Mouse (Mus musculus) right cerebral cortex, postnatal 4 days (tissue): Measurements from ENCODE around the gene Dynlt1b.
"Not testable (repeated sequence)": the region's sequence is repeated elsewhere in the genome, so short reads cannot be mapped to it uniquely, and the experiment has no call there.

Experiments used
- DNase-seq: peaks from one replicate; pipeline ENCODE4 v3.0.0-alpha.2; 2022

Gene Dynlt1b

DNA sequence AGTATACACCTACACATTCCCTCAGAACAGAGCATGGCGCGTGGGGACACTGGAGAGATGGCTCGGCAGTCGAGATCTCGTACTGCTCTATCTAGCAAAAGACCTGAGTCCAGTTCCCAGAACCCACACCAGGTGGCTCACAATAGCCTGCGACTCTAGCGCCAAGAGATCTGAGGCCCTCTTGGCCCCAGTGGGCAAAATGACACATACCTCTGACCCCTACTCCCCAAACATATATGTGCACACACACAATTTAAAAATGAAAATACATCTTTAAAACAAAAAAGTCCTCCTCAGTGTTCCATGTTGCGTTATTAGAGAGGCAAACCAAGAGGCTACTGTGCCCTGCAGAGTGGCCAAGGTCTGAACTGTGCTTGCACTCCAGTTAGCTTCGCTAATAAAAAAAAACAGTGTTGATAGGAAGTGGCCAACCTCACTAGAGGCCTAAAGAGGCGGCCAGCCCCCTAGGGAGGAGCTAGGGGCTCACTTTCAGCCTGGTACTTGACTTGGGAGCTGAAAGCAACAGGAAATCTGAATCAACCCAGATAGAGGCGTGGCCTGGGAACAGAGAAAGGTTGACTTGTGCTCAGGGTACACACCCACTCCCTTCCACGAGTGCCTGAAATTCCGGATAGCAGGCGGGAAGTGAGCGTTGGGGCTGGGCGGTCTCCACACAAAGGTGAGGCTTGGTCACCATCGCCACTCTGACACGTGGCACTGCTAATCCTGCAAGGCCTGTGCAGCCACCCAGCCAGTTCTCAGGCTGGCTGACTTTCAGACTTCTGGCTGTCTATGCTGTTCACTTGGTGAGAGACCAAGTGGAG, 37.9 kb downstream of the Dynlt1b start:
- DNase-seq, result not testable (repeated sequence)

DNA sequence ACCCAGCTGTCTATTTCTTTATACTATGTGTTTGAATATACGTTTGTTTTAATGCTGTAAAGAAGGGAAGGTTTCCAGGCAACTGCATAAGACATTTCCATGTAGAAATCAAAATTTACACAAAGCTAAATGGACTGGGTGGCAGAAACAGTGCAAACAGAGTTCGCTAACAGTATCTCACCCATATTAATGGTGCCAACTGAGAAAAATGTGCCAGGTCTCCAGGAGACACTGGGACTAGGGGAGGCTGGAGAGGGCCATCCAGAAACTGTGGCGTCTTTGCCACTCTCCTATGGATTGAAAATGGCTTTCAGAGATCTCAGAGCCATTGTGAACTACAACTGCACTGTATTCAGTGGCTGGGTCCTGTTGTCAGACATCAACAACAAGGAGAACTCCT, 40.1 kb downstream of the Dynlt1b start:
- DNase-seq, result not testable (repeated sequence)

DNA sequence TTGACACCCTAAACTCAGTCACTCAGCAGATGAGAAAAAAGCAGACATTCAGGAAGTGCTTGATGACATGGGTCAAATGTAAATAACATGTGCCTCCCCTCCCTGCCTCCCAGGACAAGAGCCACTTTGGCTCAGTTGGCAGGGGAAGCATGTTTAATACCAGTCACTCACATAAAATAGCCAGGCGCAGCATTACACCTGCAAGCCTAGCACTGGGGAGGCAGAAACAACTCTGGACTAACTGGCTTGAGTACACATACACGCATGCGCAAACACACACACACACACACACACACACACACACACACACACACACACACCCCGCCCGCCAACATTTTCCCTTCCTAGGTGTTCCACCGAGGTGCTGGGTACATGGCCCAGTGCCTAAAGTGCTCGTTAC, 40.8 kb downstream of the Dynlt1b start:
- not testable (repeated sequence) for DNase-seq

- not testable (repeated sequence) for DNase-seq
Measured at GRCm38 (mm10) chr17:6475270-6475669, 45.4 kb downstream of the Dynlt1b start.

GRCm38 (mm10) chr17:6475913-6476312, 46.0 kb downstream of the Dynlt1b start:
- DNase-seq, result not testable (repeated sequence)

DNA sequence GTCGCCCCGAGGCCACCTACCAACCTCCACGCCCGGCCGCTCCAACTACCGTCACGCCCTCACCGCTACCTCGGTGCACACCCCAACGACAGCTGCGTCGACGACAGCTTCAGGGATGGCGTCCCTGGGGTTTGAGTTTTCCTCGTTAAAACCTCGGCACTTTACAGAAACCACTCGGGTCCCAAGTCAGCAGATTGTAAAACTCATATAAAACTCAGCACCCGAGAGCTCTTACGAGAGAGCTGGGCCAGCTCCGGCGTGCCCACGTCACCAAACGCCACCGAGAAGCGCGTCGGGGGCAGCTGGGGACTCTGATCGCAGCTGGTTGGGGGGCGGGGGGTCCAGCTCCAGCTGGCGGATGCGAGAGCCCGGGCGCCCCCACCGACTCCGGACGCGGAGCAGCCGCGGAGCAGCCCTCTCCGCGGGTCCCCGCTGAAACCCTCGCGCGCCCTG, 46.6 kb downstream of the Dynlt1b start:
- not testable (repeated sequence) for DNase-seq

DNA sequence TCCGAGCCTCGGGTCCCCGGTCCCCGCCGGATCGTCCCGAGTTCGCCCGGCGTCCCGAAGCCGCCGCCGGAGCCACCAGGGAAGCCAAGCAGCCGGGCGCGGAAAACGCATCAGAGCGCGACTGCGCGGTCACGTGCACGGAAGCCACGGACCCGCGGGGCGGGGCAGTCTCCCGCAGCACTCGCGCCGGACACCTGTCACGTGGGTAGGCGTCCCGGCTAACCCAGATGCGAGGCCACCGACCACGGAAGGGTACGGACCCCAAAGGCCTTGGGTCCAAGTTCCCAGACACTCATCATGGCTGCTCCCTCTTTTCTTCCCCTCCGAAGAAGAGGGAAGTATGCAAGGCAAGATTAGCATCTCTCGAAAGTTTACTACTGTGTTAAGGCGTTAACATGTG, 47.1 kb downstream of the Dynlt1b start:
- DNase-seq, result not testable (repeated sequence)

DNA sequence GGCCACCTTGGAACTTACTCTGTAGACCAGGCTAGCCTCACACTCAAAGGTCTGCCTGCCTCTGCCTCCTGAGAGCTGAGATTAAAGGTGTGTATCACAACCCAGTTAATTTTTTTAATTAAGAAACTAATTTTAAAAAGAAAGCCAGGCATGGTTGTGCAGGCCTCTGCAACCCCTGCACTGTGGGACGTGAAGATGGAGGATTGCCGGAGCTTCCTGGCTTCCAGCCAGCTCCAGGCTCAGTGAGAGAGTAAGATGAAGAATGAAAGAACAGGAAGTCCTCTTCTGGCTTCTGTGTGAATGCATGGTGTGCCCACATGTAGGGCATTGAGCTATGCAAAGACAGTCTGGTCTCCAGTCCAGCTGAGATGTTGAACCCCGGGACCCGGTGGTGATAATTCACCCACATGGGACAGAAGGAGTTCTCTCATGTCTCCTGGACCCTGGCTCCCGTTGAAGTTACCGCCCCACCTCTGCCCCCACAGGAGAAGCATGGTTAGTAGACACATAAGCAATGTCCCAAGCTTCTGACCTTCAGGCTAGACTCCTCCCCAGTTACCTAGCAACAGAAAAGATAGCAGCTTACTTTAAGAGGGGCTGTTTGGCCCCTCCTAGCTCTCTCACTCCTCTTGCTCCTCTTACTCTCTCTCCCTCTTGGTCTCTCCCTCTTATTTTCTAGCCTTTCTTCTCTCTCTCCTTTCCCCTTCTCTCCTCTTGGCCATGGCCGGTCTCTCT, 51.1 kb downstream of the Dynlt1b start:
- not testable (repeated sequence) for DNase-seq

DNA sequence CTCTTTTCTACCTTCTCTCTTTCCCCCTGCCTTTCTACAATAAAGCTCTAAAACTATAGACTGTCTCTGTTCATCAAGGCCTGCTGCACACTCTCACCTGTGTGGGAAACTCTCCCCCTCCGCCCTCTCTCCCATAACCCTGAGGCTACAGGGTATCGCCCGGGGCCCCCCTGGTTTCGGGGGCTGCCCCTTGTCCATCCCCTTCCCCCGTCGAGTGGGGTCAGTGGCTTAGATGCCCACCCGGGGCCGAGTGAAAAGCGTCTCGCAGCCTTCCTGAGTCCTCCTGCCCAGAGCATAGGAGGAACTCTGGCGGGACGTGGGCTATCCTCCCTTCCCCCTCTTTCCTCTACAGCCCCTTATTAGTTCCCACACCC, 51.7 kb downstream of the Dynlt1b start:
- not testable (repeated sequence) for DNase-seq

DNA sequence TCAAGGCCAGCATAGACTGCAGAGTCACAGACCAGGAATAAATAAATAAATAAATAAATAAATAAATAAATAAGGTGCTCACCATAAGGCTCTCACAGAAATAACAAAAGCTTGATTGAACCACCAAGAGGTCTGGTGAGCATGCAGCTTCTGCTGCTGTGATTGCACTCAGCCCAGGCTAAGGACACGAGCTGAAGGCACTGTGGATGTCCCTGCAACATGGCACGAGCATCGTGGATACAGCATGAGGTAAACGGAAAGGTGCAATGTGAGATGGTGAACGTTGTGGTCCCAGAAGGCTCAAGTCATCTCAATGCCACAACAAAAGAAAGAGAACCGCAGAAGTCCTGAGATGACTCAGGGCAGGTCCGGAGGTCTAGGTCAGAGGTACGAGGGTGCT, 52.3 kb downstream of the Dynlt1b start:
- not testable (repeated sequence) for DNase-seq
